Mouse (Mus musculus) hindbrain, embryonic 15.5 days (tissue): Measurements from ENCODE around the gene Rcn3. TPM values are rescaled to one million over a fixed set of nuclear protein-coding genes. Genes with fewer than 3 reads are reported as not detected.

Experiments used
- ATAC-seq: fragments of 200-750 bp; cut with Nextera tagmentation; 2 replicates; pipeline ENCODE4 v1.8.0; 2017; ENCODE audit warnings: low read depth, moderate number of reproducible peaks, moderate TSS enrichment; ENCODE audit not compliant: low FRiP score
- H3K27ac ChIP-seq: fragments of 300-500 bp; sonication (generic); replicated peaks from 2 replicates; pipeline ENCODE4 v1.5.1; 2015; ENCODE audit warnings: mild to moderate bottlenecking, inconsistent platforms
- H3K27me3 ChIP-seq: fragments of 300-500 bp; sonication (generic); 2 replicates; pipeline ENCODE4 v1.6.1; 2015; ENCODE audit warnings: control low read depth, inconsistent platforms
- H3K36me3 ChIP-seq: fragments of 300-500 bp; sonication (generic); 2 replicates; pipeline ENCODE4 v1.6.1; 2015; ENCODE audit warnings: control low read depth, inconsistent platforms
- H3K4me1 ChIP-seq: fragments of 300-500 bp; sonication (generic); replicated peaks from 2 replicates; pipeline ENCODE4 v1.6.1; 2015; ENCODE audit warnings: control low read depth, inconsistent platforms
- H3K4me2 ChIP-seq: fragments of 300-500 bp; sonication (generic); 2 replicates; pipeline ENCODE4 v1.6.1; 2015; ENCODE audit warnings: moderate library complexity, mild to moderate bottlenecking, inconsistent platforms
- H3K4me3 ChIP-seq: fragments of 300-500 bp; sonication (generic); 2 replicates; pipeline ENCODE4 v1.5.1; 2015; ENCODE audit warnings: mild to moderate bottlenecking, inconsistent platforms
- H3K9ac ChIP-seq: fragments of 300-500 bp; sonication (generic); 2 replicates; pipeline ENCODE4 v1.6.1; 2015; ENCODE audit warnings: inconsistent platforms
- H3K9me3 ChIP-seq: fragments of 300-500 bp; sonication (generic); 2 replicates; pipeline ENCODE4 v1.6.1; 2016; ENCODE audit warnings: control low read depth, inconsistent platforms
- WGBS: fragments of 180-500 bp; shearing (Covaris S2); methylation state at CpG from one replicate; pipeline ENCODE4 v1.1.7; 2015; 5-methylcytosine and 5-hydroxymethylcytosine counted together
- polyA plus RNA-seq: library from polyadenylated mRNA; unstranded; fragments of >200 nt; fragmentation: Nextera tagmentation; extraction: Ambion mirVana; gene quantifications from 2 replicates; pipeline ENCODE4 v1.2.1, GENCODE M21; 2015

Gene Rcn3
- polyA plus RNA-seq, 1 experiment from 2014 or later, result 71.7 TPM

GRCm38 (mm10) chr7:45092828-45093515, 951 bp upstream of the Rcn3 start:
- H3K36me3 ChIP-seq, result no peaks in the 10 kb centered on the region
- no peak overlapping the region for H3K9ac ChIP-seq
- no peaks in the 10 kb centered on the region for H3K9me3 ChIP-seq
- peaks cover 5% of the 10 kb centered on the region; the same call in 1 of the 2 replicates for H3K4me1 ChIP-seq
- no peak overlapping the region for H3K27ac ChIP-seq
- no peak for ATAC-seq
- H3K4me3 ChIP-seq, result no peak overlapping the region
- H3K27me3 ChIP-seq, result no peaks in the 10 kb centered on the region
- no peak overlapping the region for H3K4me2 ChIP-seq
- 65% methylated on average over 12 of the region's 12 CpGs for WGBS

- Histone ChIP-seq H3K27me3 (no peaks in the 10 kb centered on the region), H3K36me3 (0 out of 2 replicates have a peak, but pooled peaks cover 3% of the 10 kb centered on the region), H3K9me3 (no peaks in the 10 kb centered on the region), H3K9ac (0 out of 2 replicates have a peak overlapping the region, but pooled peaks have one; percentile 35), H3K4me2 (peak overlapping the region; percentile 64), H3K27ac (0 out of 2 replicates have a peak overlapping the region, but pooled peaks have one; percentile 24), H3K4me1 (peaks cover 5% of the 10 kb centered on the region; the same call in 1 of the 2 replicates), H3K4me3 (peak overlapping the region; percentile 40)
- ATAC-seq, result peak; percentile 38; the same call in 1 of the 2 replicates
- WGBS, result 18% methylated on average over 35 of the region's 35 CpGs
Observed at GRCm38 (mm10) chr7:45091001-45091990, 725 bp downstream of the Rcn3 start.

- Histone ChIP-seq H3K4me2 (no peak overlapping the region), H3K27me3 (no peaks in the 10 kb centered on the region), H3K9me3 (no peaks in the 10 kb centered on the region), H3K27ac (no peak overlapping the region), H3K9ac (no peak overlapping the region), H3K4me1 (peaks cover 5% of the 10 kb centered on the region; the same call in 1 of the 2 replicates), H3K4me3 (no peak overlapping the region), H3K36me3 (0 out of 2 replicates have a peak, but pooled peaks cover 4% of the 10 kb centered on the region)
- ATAC-seq, result no peak
- WGBS, result 82% methylated on average over 13 of the region's 13 CpGs
Observed at GRCm38 (mm10) chr7:45090251-45090977, 1.6 kb downstream of the Rcn3 start.

DNA sequence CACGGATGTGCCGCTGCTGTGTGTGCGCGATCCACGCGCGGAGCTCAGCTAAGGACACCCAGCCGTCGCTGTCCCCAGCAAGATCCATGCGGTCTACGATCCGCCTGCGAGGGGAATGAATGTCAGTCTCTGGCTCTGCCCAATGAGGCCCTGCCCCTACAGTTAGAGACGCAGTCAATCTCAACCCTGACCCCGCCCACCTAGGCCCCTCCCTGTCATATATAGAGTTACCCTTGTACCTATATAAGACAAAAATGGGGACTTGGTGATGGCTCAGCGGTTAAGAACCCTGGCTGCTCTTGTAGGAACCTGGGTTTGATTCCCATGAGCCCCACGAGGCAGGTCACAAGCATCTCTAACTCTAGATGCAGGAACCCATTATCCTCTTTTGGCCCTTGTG, 3.4 kb downstream of the Rcn3 start:
- peaks cover 5% of the 10 kb centered on the region; the same call in 1 of the 2 replicates for H3K4me1 ChIP-seq
- WGBS, result 93% methylated on average over 17 of the region's 17 CpGs
- no peaks in the 10 kb centered on the region for H3K9me3 ChIP-seq
- H3K36me3 ChIP-seq, result 0 out of 2 replicates have a peak, but pooled peaks cover 4% of the 10 kb centered on the region
- ATAC-seq, result no peak
- H3K27ac ChIP-seq, result no peak overlapping the region
- H3K27me3 ChIP-seq, result no peaks in the 10 kb centered on the region
- no peak overlapping the region for H3K4me2 ChIP-seq
- no peak overlapping the region for H3K4me3 ChIP-seq
- no peak overlapping the region for H3K9ac ChIP-seq

- H3K27me3 ChIP-seq, result no peaks in the 10 kb centered on the region
- H3K9ac ChIP-seq, result no peak overlapping the region
- no peak for ATAC-seq
- 80% methylated on average over 4 of the region's 4 CpGs for WGBS
- H3K4me2 ChIP-seq, result no peak overlapping the region
- 0 out of 2 replicates have a peak, but pooled peaks cover 4% of the 10 kb centered on the region for H3K36me3 ChIP-seq
- no peak overlapping the region for H3K4me3 ChIP-seq
- 0 out of 2 replicates have a peak, but pooled peaks cover 1% of the 10 kb centered on the region for H3K4me1 ChIP-seq
- no peaks in the 10 kb centered on the region for H3K9me3 ChIP-seq
- no peak overlapping the region for H3K27ac ChIP-seq
Observed at GRCm38 (mm10) chr7:45086084-45086483, 5.9 kb downstream of the Rcn3 start.

DNA sequence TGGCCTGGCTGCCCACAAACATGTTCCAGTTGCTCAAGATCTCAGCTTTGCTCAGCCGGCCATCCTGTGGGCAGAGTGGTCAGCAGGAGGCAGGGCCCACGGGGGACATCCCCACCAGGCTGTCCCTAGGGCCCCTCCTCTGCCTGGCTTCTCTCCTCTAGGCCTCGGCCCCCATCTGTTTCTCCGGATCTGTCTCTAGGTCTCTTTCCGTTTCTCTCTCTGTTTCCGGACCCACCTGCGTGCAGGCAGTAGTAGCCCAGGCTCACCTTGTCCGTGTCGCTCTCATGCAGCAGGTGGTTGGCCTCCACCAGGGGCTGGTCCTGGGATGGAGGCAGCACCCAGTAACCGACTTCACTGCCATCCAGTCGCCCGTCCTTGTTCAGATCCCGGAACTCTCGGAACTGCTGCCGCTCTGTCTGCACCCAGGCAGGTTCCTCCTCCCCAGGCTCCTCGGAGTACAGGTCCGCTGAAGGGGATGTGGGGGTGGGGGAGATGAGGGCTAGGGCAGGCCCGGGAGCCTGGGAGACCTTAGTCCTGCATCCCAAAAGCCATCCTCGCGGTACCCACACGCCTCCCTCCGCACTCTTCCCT, 8.6 kb downstream of the Rcn3 start:
- H3K4me1 ChIP-seq, result peaks cover 5% of the 10 kb centered on the region
- WGBS, result 83% methylated on average over 22 of the region's 22 CpGs
- ATAC-seq, result no peak
- H3K36me3 ChIP-seq, result 0 out of 2 replicates have a peak, but pooled peaks cover 4% of the 10 kb centered on the region
- H3K4me2 ChIP-seq, result no peak overlapping the region
- H3K9ac ChIP-seq, result no peak overlapping the region
- no peak overlapping the region for H3K4me3 ChIP-seq
- no peaks in the 10 kb centered on the region for H3K9me3 ChIP-seq
- no peaks in the 10 kb centered on the region for H3K27me3 ChIP-seq
- no peak overlapping the region for H3K27ac ChIP-seq

- Histone ChIP-seq H3K4me3 (no peak overlapping the region), H3K9me3 (no peaks in the 10 kb centered on the region), H3K9ac (no peak overlapping the region), H3K27me3 (no peaks in the 10 kb centered on the region), H3K27ac (peak overlapping the region; percentile 69), H3K36me3 (peaks cover 7% of the 10 kb centered on the region; the same call in 1 of the 2 replicates), H3K4me1 (peaks cover 5% of the 10 kb centered on the region), H3K4me2 (no peak overlapping the region)
- 73% methylated on average over 25 of the region's 25 CpGs for WGBS
- no peak for ATAC-seq
Observed at GRCm38 (mm10) chr7:45082401-45083299, 9.4 kb downstream of the Rcn3 start.

- ATAC-seq, result no peak
- H3K4me3 ChIP-seq, result no peak overlapping the region
- H3K9me3 ChIP-seq, result no peaks in the 10 kb centered on the region
- H3K36me3 ChIP-seq, result peaks cover 8% of the 10 kb centered on the region
- no peak overlapping the region for H3K4me2 ChIP-seq
- 54% methylated on average over 5 of the region's 5 CpGs for whole genome bisulfite sequencing
- H3K27ac ChIP-seq, result no peak overlapping the region
- H3K4me1 ChIP-seq, result peaks cover 5% of the 10 kb centered on the region
- H3K27me3 ChIP-seq, result no peaks in the 10 kb centered on the region
- H3K9ac ChIP-seq, result no peak overlapping the region
Observed at GRCm38 (mm10) chr7:45081016-45081415, 11.0 kb downstream of the Rcn3 start.

DNA sequence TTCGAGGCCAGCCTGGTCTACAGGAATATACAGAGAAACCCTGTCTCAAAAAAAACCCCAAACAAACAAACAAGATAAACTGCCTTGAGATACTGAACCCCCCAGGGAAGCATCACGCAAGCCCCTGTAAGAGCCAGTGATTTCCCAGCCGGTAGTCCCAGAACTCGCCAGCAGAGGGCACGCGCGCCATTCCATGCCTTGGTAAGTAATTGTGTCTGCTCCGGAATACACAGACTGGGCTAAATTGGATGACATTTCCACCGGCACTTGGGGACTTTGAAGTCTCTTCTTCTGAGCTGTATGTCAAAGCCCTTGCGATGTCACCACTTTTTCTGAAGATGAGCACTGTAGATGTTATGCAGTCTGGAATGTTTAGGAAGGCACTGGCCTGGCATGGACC, 12.2 kb downstream of the Rcn3 start:
- Histone ChIP-seq H3K4me2 (0 out of 2 replicates have a peak overlapping the region, but pooled peaks have one; percentile 22), H3K9ac (no peak overlapping the region), H3K27me3 (no peaks in the 10 kb centered on the region), H3K9me3 (no peaks in the 10 kb centered on the region), H3K4me1 (peaks cover 5% of the 10 kb centered on the region), H3K4me3 (no peak overlapping the region), H3K27ac (0 out of 2 replicates have a peak overlapping the region, but pooled peaks have one; percentile 29), H3K36me3 (peaks cover 12% of the 10 kb centered on the region)
- under 1% methylated on average over 10 of the region's 10 CpGs for WGBS
- ATAC-seq, result peak; percentile 48

DNA sequence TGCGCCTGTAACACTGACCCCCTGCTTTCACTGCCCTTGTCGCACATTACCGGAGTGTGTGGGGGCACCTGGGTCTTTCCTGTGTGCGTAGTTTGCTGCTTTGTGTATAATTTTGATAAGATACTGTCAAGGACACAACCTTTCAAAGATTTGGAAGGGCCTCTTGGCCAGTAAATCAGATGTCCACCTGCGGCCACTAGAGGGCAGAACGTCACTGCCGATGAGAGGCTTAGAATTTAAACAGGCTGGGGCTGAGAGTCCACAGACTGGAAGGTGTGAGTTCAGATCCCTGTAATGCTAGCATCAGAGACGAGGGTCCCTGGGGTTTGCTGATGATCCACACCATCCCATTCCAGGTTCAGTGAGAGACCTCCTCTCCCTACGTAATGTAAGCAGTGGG, 13.5 kb downstream of the Rcn3 start:
- WGBS, result 40% methylated on average over 9 of the region's 9 CpGs
- H3K36me3 ChIP-seq, result peaks cover 14% of the 10 kb centered on the region
- no peak overlapping the region for H3K27ac ChIP-seq
- no peak overlapping the region for H3K9ac ChIP-seq
- ATAC-seq, result no peak
- peaks cover 5% of the 10 kb centered on the region for H3K4me1 ChIP-seq
- H3K27me3 ChIP-seq, result no peaks in the 10 kb centered on the region
- H3K4me3 ChIP-seq, result no peak overlapping the region
- no peak overlapping the region for H3K4me2 ChIP-seq
- H3K9me3 ChIP-seq, result no peaks in the 10 kb centered on the region
